Mouse (Mus musculus) CD4-positive, CD25-positive, alpha-beta regulatory T cell, adult 4 months (primary cell): ENCODE results near the gene Cdk5. TPM values are rescaled to one million over a fixed set of nuclear protein-coding genes. Genes with fewer than 3 reads are reported as not detected.

ENCODE experiments used
- ATAC-seq: one replicate; pipeline ENCODE4 v1.8.0; 2017
- polyA plus RNA-seq, 2 experiments: library from polyadenylated mRNA; unstranded; fragments of 100-300 nt; shearing (Covaris generic); gene quantifications; one replicate each; pipeline ENCODE4 v1.2.1; 2017

Cdk5 gene
- polyA plus RNA-seq, 2 experiments from 2014 or later = 53.8 to 61.7 TPM

DNA sequence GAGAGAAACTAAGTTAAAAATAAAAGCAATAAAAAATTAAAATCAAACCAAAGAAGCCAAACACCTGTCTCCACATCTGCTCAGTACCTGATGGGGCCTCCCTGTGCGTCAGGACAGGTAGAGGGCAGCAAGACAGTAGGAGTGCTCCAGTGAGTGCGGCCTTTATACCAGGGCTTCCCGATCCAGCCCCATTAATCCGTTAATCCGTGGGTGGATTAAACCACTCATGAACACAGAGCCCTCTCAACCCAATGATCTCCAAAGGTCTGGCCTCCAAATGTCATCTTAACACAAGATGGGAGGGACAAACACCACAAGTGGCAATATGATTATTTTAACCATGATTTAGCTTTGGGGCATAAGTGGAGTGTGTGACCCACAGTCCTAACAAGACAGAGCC is 49.5 kb downstream of the Cdk5 start:
- no peak for ATAC-seq

DNA sequence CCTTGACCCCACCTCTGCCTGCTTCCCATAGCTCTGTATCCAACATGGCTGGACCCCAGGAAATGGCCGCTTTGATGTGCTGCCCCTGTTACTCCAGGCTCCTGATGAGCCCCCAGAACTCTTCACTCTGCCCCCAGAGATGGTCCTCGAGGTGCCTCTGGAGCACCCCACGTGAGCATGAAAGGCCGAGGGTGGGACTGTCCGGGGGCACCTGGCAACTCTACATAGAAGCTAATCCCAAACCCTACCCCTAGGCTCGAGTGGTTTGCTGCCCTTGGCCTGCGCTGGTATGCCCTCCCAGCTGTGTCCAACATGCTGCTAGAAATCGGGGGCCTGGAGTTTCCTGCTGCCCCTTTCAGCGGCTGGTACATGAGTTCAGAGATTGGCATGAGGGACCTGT is 53.6 kb downstream of the Cdk5 start:
- ATAC-seq = no peak

Other genes starting within 250 kb of the Cdk5 start
- 1 to 10 TPM in 1 of 2 experiments, under 1 TPM in 1; 0.30 to 1.2 TPM for gene Kcnh2, start 71.9 kb downstream of the Cdk5 start, polyA plus RNA-seq
- gene Nos3, start 58.7 kb downstream of the Cdk5 start, polyA plus RNA-seq = under 1 TPM; 0.08 to 0.14 TPM
- 1 to 10 TPM; 2.2 to 3.2 TPM for gene Atg9b, start 31.4 kb downstream of the Cdk5 start, polyA plus RNA-seq
- 10 to 100 TPM; 16.1 to 44.6 TPM for gene Abcb8, start 29.9 kb downstream of the Cdk5 start, polyA plus RNA-seq
- gene Asic3, start 10.1 kb downstream of the Cdk5 start, polyA plus RNA-seq = not detected
- gene Slc4a2, start 307 bp upstream of the Cdk5 start, polyA plus RNA-seq = 10 to 100 TPM; 13.5 to 22.6 TPM
- 10 to 100 TPM; 53.4 to 57.0 TPM for gene Fastk, start 21.8 kb upstream of the Cdk5 start, polyA plus RNA-seq
- 10 to 100 TPM; 72.9 to 95.2 TPM for gene Tmub1, start 24.3 kb upstream of the Cdk5 start, polyA plus RNA-seq
- 1 to 10 TPM; 5.5 to 8.6 TPM for gene Agap3, start 28.6 kb upstream of the Cdk5 start, polyA plus RNA-seq
- gene Gbx1, start 103.7 kb upstream of the Cdk5 start, polyA plus RNA-seq = not detected
- gene Asb10, start 117.4 kb upstream of the Cdk5 start, polyA plus RNA-seq = not detected
- not detected for gene 4931409K22Rik, start 133.3 kb upstream of the Cdk5 start, polyA plus RNA-seq
- gene Abcf2, start 153.9 kb upstream of the Cdk5 start, polyA plus RNA-seq = 10 to 100 TPM; 62.1 to 87.7 TPM
- gene Chpf2, start 163.2 kb upstream of the Cdk5 start, polyA plus RNA-seq = 10 to 100 TPM in 1 of 2 experiments, 1 to 10 TPM in 1; 9.3 to 15.6 TPM
- gene Smarcd3, start 200.9 kb upstream of the Cdk5 start, polyA plus RNA-seq = under 1 TPM; 0.48 to 0.61 TPM